Mouse (Mus musculus) midbrain, embryonic 15.5 days (tissue): Measurements from ENCODE around the gene Vps51. TPM values are rescaled to one million over a fixed set of nuclear protein-coding genes. Genes with fewer than 3 reads are reported as not detected.

ENCODE experiments used
- ATAC-seq: fragments of 200-750 bp; cut with Nextera tagmentation; replicated peaks from 2 replicates; pipeline ENCODE4 v1.8.0; 2017; ENCODE audit warnings: moderate TSS enrichment
- H3K27ac ChIP-seq: fragments of 300-500 bp; sonication (generic); 2 replicates; pipeline ENCODE4 v1.5.1; 2015; ENCODE audit warnings: mild to moderate bottlenecking, inconsistent platforms
- H3K27me3 ChIP-seq: fragments of 300-500 bp; sonication (generic); replicated peaks from 2 replicates; pipeline ENCODE4 v1.6.1; 2015; ENCODE audit warnings: inconsistent platforms
- H3K36me3 ChIP-seq: fragments of 300-500 bp; sonication (generic); replicated peaks from 2 replicates; pipeline ENCODE4 v1.6.1; 2015; ENCODE audit warnings: inconsistent platforms
- H3K4me1 ChIP-seq: fragments of 300-500 bp; sonication (generic); 2 replicates; pipeline ENCODE4 v1.6.1; 2015; ENCODE audit warnings: inconsistent platforms
- H3K4me2 ChIP-seq: fragments of 300-500 bp; sonication (generic); 2 replicates; pipeline ENCODE4 v1.6.1; 2015; ENCODE audit warnings: inconsistent platforms, mild to moderate bottlenecking, moderate library complexity
- H3K4me3 ChIP-seq: fragments of 300-500 bp; sonication (generic); 2 replicates; pipeline ENCODE4 v1.5.1; 2015; ENCODE audit warnings: mild to moderate bottlenecking, inconsistent platforms
- H3K9ac ChIP-seq: fragments of 300-500 bp; sonication (generic); 2 replicates; pipeline ENCODE4 v1.6.1; 2015; ENCODE audit warnings: mild to moderate bottlenecking, inconsistent platforms
- H3K9me3 ChIP-seq: fragments of 300-500 bp; sonication (generic); 2 replicates; pipeline ENCODE4 v1.6.1; 2016; ENCODE audit warnings: inconsistent platforms
- WGBS: fragments of 180-500 bp; shearing (Covaris S2); methylation state at CpG from one replicate; pipeline ENCODE4 v1.1.7; 2015; ENCODE audit warnings: mixed read lengths; 5-methylcytosine and 5-hydroxymethylcytosine counted together
- polyA plus RNA-seq: library from polyadenylated mRNA; unstranded; fragments of >200 nt; fragmentation: Nextera tagmentation; extraction: Ambion mirVana; gene quantifications from 2 replicates; pipeline ENCODE4 v1.2.1, GENCODE M21; 2015

Gene Vps51
- 100.0 and 102 TPM in 2 replicates for polyA plus RNA-seq

GRCm38 (mm10) chr19:6076564-6077393 lies at the start of gene Vps51:
Gene Vps51 (minus strand): TSS chr19:6077231.
- Histone ChIP-seq H3K4me2 (peak within 1 kb of the TSS; percentile 95), H3K27ac (peak within 1 kb of the TSS; percentile 89), H3K27me3 (no peaks in the 10 kb centered on the region), H3K9ac (peak within 1 kb of the TSS; percentile 75), H3K9me3 (no peaks in the 10 kb centered on the region), H3K4me1 (peaks cover 20% of the 10 kb centered on the region), H3K4me3 (peak within 1 kb of the TSS; percentile 79), H3K36me3 (peaks cover 15% of the 10 kb centered on the region; the same call in 1 of the 2 replicates)
- peak; percentile 87 for ATAC-seq
- 2% methylated on average over 33 of the region's 33 CpGs for WGBS

GRCm38 (mm10) chr19:6126289-6126688 lies 49.3 kb upstream of the Vps51 start:
- no peak overlapping the region for H3K27ac ChIP-seq
- H3K36me3 ChIP-seq, result no peaks in the 10 kb centered on the region
- no peak overlapping the region for H3K9ac ChIP-seq
- H3K4me3 ChIP-seq, result no peak overlapping the region
- H3K4me2 ChIP-seq, result no peak overlapping the region
- H3K9me3 ChIP-seq, result no peaks in the 10 kb centered on the region
- WGBS, result 24% methylated on average over 4 of the region's 4 CpGs
- ATAC-seq, result no peak
- no peaks in the 10 kb centered on the region for H3K27me3 ChIP-seq
- H3K4me1 ChIP-seq, result peaks cover 12% of the 10 kb centered on the region

- Histone ChIP-seq H3K4me2 (no peak overlapping the region), H3K4me1 (peaks cover 13% of the 10 kb centered on the region), H3K27me3 (no peaks in the 10 kb centered on the region), H3K36me3 (no peaks in the 10 kb centered on the region; the same call in 1 of the 2 replicates), H3K4me3 (no peak overlapping the region), H3K9ac (no peak overlapping the region), H3K9me3 (no peaks in the 10 kb centered on the region), H3K27ac (no peak overlapping the region)
- no peak for ATAC-seq
- WGBS, result 72% methylated on average over 2 of the region's 2 CpGs
These were observed 47.9 kb upstream of the Vps51 start for GRCm38 (mm10) chr19:6124898-6125297.

- ATAC-seq, result no peak
- 75% methylated on average over 8 of the region's 8 CpGs for WGBS
- H3K36me3 ChIP-seq, result no peaks in the 10 kb centered on the region; the same call in 1 of the 2 replicates
- H3K9ac ChIP-seq, result no peak overlapping the region
- no peaks in the 10 kb centered on the region for H3K9me3 ChIP-seq
- H3K27ac ChIP-seq, result no peak overlapping the region
- no peak overlapping the region for H3K4me2 ChIP-seq
- H3K27me3 ChIP-seq, result no peaks in the 10 kb centered on the region
- peaks cover 20% of the 10 kb centered on the region for H3K4me1 ChIP-seq
- H3K4me3 ChIP-seq, result no peak overlapping the region
These were observed 46.3 kb upstream of the Vps51 start for GRCm38 (mm10) chr19:6123330-6123729.

- WGBS, result 32% methylated on average over 19 of the region's 19 CpGs
- ATAC-seq, result no peak
- H3K9ac ChIP-seq, result no peak overlapping the region
These were observed 44.7 kb upstream of the Vps51 start for GRCm38 (mm10) chr19:6121761-6122160.

GRCm38 (mm10) chr19:6118677-6119185 lies 41.7 kb upstream of the Vps51 start:
- peaks cover 16% of the 10 kb centered on the region for H3K36me3 ChIP-seq
- H3K4me3 ChIP-seq, result peak overlapping the region; percentile 71
- H3K27me3 ChIP-seq, result no peaks in the 10 kb centered on the region
- peak overlapping the region; percentile 75 for H3K9ac ChIP-seq
- 2% methylated on average over 8 of the region's 8 CpGs for WGBS
- H3K4me1 ChIP-seq, result peaks cover 29% of the 10 kb centered on the region
- H3K4me2 ChIP-seq, result peak overlapping the region; percentile 94
- peak; percentile 61 for ATAC-seq
- peak overlapping the region; percentile 93 for H3K27ac ChIP-seq
- H3K9me3 ChIP-seq, result no peaks in the 10 kb centered on the region

More at GRCm38 (mm10) chr19:6121761-6122160, 44.7 kb upstream of the Vps51 start:
- no peaks in the 10 kb centered on the region; the same call in 1 of the 2 replicates for H3K36me3 ChIP-seq
- no peak overlapping the region for H3K4me2 ChIP-seq
- H3K9me3 ChIP-seq, result no peaks in the 10 kb centered on the region
- H3K4me1 ChIP-seq, result peaks cover 27% of the 10 kb centered on the region
- no peaks in the 10 kb centered on the region for H3K27me3 ChIP-seq
- H3K4me3 ChIP-seq, result no peak overlapping the region
- no peak overlapping the region for H3K27ac ChIP-seq

GRCm38 (mm10) chr19:6117986-6118676 lies 41.1 kb upstream of the Vps51 start, which contains the start of gene Sac3d1:
Gene Sac3d1 (minus strand): TSS chr19:6118650.
- Histone ChIP-seq H3K4me1 (peaks cover 29% of the 10 kb centered on the region), H3K27me3 (no peaks in the 10 kb centered on the region), H3K36me3 (peaks cover 16% of the 10 kb centered on the region), H3K9me3 (no peaks in the 10 kb centered on the region), H3K4me3 (peak within 1 kb of the TSS; percentile 71), H3K4me2 (peak within 1 kb of the TSS; percentile 94), H3K27ac (peak within 1 kb of the TSS; percentile 93), H3K9ac (peak within 1 kb of the TSS; percentile 75)
- peak; percentile 90 for ATAC-seq
- WGBS, result under 1% methylated on average over 77 of the region's 77 CpGs

- H3K36me3 ChIP-seq, result peaks cover 16% of the 10 kb centered on the region
These were observed 40.4 kb upstream of the Vps51 start for GRCm38 (mm10) chr19:6117346-6117985.

GRCm38 (mm10) chr19:6116113-6116850 lies 39.3 kb upstream of the Vps51 start:
- no peak for ATAC-seq
- H3K4me3 ChIP-seq, result no peak overlapping the region
- peak overlapping the region; percentile 94; the same call in 1 of the 2 replicates for H3K4me2 ChIP-seq
- peaks cover 29% of the 10 kb centered on the region for H3K4me1 ChIP-seq
- H3K36me3 ChIP-seq, result peaks cover 16% of the 10 kb centered on the region
- no peaks in the 10 kb centered on the region for H3K9me3 ChIP-seq
- 96% methylated on average over 15 of the region's 15 CpGs for WGBS
- H3K9ac ChIP-seq, result no peak overlapping the region
- H3K27ac ChIP-seq, result no peak overlapping the region
- no peaks in the 10 kb centered on the region for H3K27me3 ChIP-seq

More at GRCm38 (mm10) chr19:6117346-6117985, 40.4 kb upstream of the Vps51 start:
- Histone ChIP-seq H3K9ac (peak overlapping the region; percentile 75), H3K4me3 (peak overlapping the region; percentile 71), H3K27me3 (no peaks in the 10 kb centered on the region), H3K9me3 (no peaks in the 10 kb centered on the region), H3K4me2 (peak overlapping the region; percentile 94), H3K4me1 (peaks cover 29% of the 10 kb centered on the region), H3K27ac (peak overlapping the region; percentile 93)
- no peak; the same call in 1 of the 2 replicates for ATAC-seq
- 7% methylated on average over 32 of the region's 32 CpGs for whole genome bisulfite sequencing

- no peak for ATAC-seq
- Histone ChIP-seq H3K27ac (no peak overlapping the region), H3K4me1 (peaks cover 15% of the 10 kb centered on the region), H3K9me3 (no peaks in the 10 kb centered on the region), H3K4me2 (no peak overlapping the region), H3K36me3 (peaks cover 16% of the 10 kb centered on the region), H3K27me3 (no peaks in the 10 kb centered on the region), H3K9ac (no peak overlapping the region), H3K4me3 (no peak overlapping the region)
- 69% methylated on average over 6 of the region's 6 CpGs for WGBS
These were observed 36.1 kb upstream of the Vps51 start for GRCm38 (mm10) chr19:6113116-6113515.

GRCm38 (mm10) chr19:6105586-6105985 lies 28.6 kb upstream of the Vps51 start, which contains the start of gene Naaladl1:
Gene Naaladl1 (plus strand): TSS chr19:6105782.
- H3K4me2 ChIP-seq, result no peak within 1 kb of the TSS
- no peak within 1 kb of the TSS for H3K9ac ChIP-seq
- WGBS, result 88% methylated on average over 7 of the region's 7 CpGs
- no peaks in the 10 kb centered on the region for H3K27me3 ChIP-seq
- no peaks in the 10 kb centered on the region for H3K9me3 ChIP-seq
- no peak for ATAC-seq
- no peak within 1 kb of the TSS for H3K27ac ChIP-seq
- no peaks in the 10 kb centered on the region for H3K4me1 ChIP-seq
- no peaks in the 10 kb centered on the region for H3K36me3 ChIP-seq
- H3K4me3 ChIP-seq, result no peak within 1 kb of the TSS
